Mouse (Mus musculus): ENCODE data around the gene Taf12.

Gene Taf12

GRCm38 (mm10) chr4:132274156-132274862, at the start of gene Taf12:
TSS of gene Taf12 (plus strand) at chr4:132274375.
- in situ Hi-C loops (cut with MboI, MseI): no loop called here

- in situ Hi-C loops (cut with MboI, MseI): no loop called here
These were observed 43.8 kb upstream of the Taf12 start for GRCm38 (mm10) chr4:132230422-132230821.

GRCm38 (mm10) chr4:132234710-132235109, 39.5 kb upstream of the Taf12 start:
- in situ Hi-C loops (cut with MboI, MseI): no loop called here

- in situ Hi-C loops (cut with MboI, MseI): no loop called here
These were observed 35.8 kb upstream of the Taf12 start for GRCm38 (mm10) chr4:132238356-132238755.

- in situ Hi-C loops (cut with MboI, MseI): loop anchor here in 1 of 2 experiments (10.0 kb wide), 1 partner anchor 484 kb away; no protein-coding TSS in a partner anchor
These were observed 33.8 kb upstream of the Taf12 start for GRCm38 (mm10) chr4:132240367-132240766.

GRCm38 (mm10) chr4:132241208-132241607, 33.0 kb upstream of the Taf12 start:
- in situ Hi-C loops (cut with MboI, MseI): loop anchor here in 1 of 2 experiments (10.0 kb wide), 1 partner anchor 484 kb away; no protein-coding TSS in a partner anchor

- in situ Hi-C loops (cut with MboI, MseI): loop anchor here in 1 of 2 experiments (10.0 kb wide), 1 partner anchor 479 kb away; no protein-coding TSS in a partner anchor
These were observed 28.5 kb upstream of the Taf12 start for GRCm38 (mm10) chr4:132245643-132246042.

- in situ Hi-C loops (cut with MboI, MseI): loop anchor here in 1 of 2 experiments (10.0 kb wide), 1 partner anchor 477 kb away; no protein-coding TSS in a partner anchor
These were observed 26.7 kb upstream of the Taf12 start for GRCm38 (mm10) chr4:132247451-132247997.

- in situ Hi-C loops (cut with MboI, MseI): loop anchor here in 1 of 2 experiments (5.0 kb wide), 1 partner anchor 34 kb away; no protein-coding TSS in a partner anchor
These were observed 22.6 kb upstream of the Taf12 start for GRCm38 (mm10) chr4:132251596-132251995.

- in situ Hi-C loops (cut with MboI, MseI): loop anchor here in 1 of 2 experiments (5.0 kb wide), 1 partner anchor 36 kb away; no protein-coding TSS in a partner anchor
These were observed 21.0 kb upstream of the Taf12 start for GRCm38 (mm10) chr4:132253128-132253527.

GRCm38 (mm10) chr4:132253622-132254021, 20.6 kb upstream of the Taf12 start:
- in situ Hi-C loops (cut with MboI, MseI): loop anchor here in 1 of 2 experiments (5.0 kb wide), 1 partner anchor 36 kb away; no protein-coding TSS in a partner anchor

- in situ Hi-C loops (cut with MboI, MseI): loop anchor here in 1 of 2 experiments (5.0 kb wide), 2 partner anchors 38 to 92 kb away; no protein-coding TSS in a partner anchor
These were observed 19.2 kb upstream of the Taf12 start for GRCm38 (mm10) chr4:132254986-132255385.

GRCm38 (mm10) chr4:132256384-132256783, 17.8 kb upstream of the Taf12 start:
- in situ Hi-C loops (cut with MboI, MseI): loop anchor here in 1 of 2 experiments (5.0 kb wide), 1 partner anchor 91 kb away; no protein-coding TSS in a partner anchor

- in situ Hi-C loops (cut with MboI, MseI): loop anchor here in 1 of 2 experiments (5.0 kb wide), 1 partner anchor 88 kb away; no protein-coding TSS in a partner anchor
These were observed 14.9 kb upstream of the Taf12 start for GRCm38 (mm10) chr4:132259248-132259647.

GRCm38 (mm10) chr4:132260404-132261379, 13.5 kb upstream of the Taf12 start:
- in situ Hi-C loops (cut with MboI, MseI): no loop called here

- in situ Hi-C loops (cut with MboI, MseI): no loop called here
These were observed 12.4 kb upstream of the Taf12 start, which contains the start of gene Gmeb1 for GRCm38 (mm10) chr4:132261514-132262357. TSS of gene Gmeb1 (minus strand) at chr4:132261602.

- in situ Hi-C loops (cut with MboI, MseI): no loop called here
These were observed 11.9 kb upstream of the Taf12 start for GRCm38 (mm10) chr4:132262358-132262616.

- in situ Hi-C loops (cut with MboI, MseI): no loop called here
These were observed 10.9 kb upstream of the Taf12 start for GRCm38 (mm10) chr4:132263313-132263712.

- in situ Hi-C loops (cut with MboI, MseI): no loop called here
These were observed 7.3 kb upstream of the Taf12 start for GRCm38 (mm10) chr4:132266835-132267349.
